Mouse (Mus musculus): Measurements from ENCODE around the gene Nipsnap3a.

DNA sequence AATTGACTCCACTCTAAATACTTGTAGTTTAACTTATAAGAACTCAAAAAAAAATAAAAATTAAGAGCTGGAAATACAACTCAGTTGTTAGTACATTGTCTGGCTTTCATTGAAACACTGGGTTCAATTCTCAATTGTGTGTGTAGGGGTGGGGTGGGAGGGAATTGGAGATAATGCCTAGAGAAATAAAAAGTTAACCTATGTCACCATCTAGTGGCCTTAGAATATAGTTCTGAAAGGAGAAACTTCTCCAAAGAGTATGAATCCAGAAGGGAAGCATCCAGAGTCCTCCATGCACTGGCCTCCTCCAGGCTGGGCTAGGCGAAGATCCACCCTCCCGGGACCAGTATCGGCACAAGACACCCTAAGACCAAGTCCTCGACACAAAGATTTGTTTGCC, 20.1 kb downstream of the Nipsnap3a start:
- TF ChIP-seq CTCF (IDR thresholded peaks at IDR 0.05; ENCODE audit: low read depth, low read length), result no peak
- TF ChIP-seq TAL1 (conservative IDR thresholded peaks at IDR 0.05; ENCODE audit: low read depth, low read length), result no peak
- no peak for TF ChIP-seq GATA1 (IDR thresholded peaks at IDR 0.05; ENCODE audit: borderline replicate concordance, low read length)

Measured in G1E (cell line).